Mouse (Mus musculus) liver, embryonic 14.5 days (tissue): ENCODE measurements around the gene Gipc2.

ENCODE experiments used
- CTCF ChIP-seq: IDR thresholded peaks from 2 replicates; pipeline ENCODE4 v1.5.1; 2016; ENCODE audit warnings: antibody characterized with exemption, low read depth, control low read depth
- EP300 ChIP-seq: IDR thresholded peaks from 2 replicates; pipeline ENCODE4 v1.6.1; 2016; ENCODE audit warnings: antibody characterized with exemption, low read depth

DNA sequence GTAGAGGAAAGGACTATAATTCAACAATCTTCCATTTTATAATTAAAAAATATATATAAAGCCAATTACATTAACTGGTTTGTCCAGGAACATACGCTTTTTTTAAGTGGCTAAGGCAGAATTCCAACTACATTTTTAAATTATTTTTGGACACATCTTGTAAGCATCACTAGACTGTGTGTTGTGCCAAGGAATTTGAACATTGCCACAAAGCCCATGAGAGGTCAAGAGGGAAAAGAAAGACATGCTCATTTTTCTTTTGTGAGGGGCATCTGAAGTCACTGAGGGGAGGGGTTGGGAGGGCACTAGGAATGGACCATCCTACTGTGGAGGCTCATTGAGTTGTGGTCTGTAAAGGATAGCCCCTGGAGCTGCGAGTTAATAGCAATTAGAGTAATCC, 97.0 kb downstream of the Gipc2 start:
- no peak for TF ChIP-seq CTCF
- TF ChIP-seq EP300, result no peak
